Mouse (Mus musculus): Measurements from ENCODE around the gene Mindy4.

Mindy4 gene

GRCm38 (mm10) chr6:55295325-55295724, 92.1 kb downstream of the Mindy4 start:
- ATAC-seq (ENCODE audit: insufficient number of reproducible peaks, low FRiP score, low TSS enrichment) = no peak

GRCm38 (mm10) chr6:55299482-55299881, 96.3 kb downstream of the Mindy4 start:
- no peak for ATAC-seq (ENCODE audit: insufficient number of reproducible peaks, low FRiP score, low TSS enrichment)

- ATAC-seq (ENCODE audit: insufficient number of reproducible peaks, low FRiP score, low TSS enrichment) = no peak
These were observed 96.7 kb downstream of the Mindy4 start for GRCm38 (mm10) chr6:55299917-55300316.

GRCm38 (mm10) chr6:55300704-55301103, 97.5 kb downstream of the Mindy4 start:
- no peak for ATAC-seq (ENCODE audit: insufficient number of reproducible peaks, low FRiP score, low TSS enrichment)

GRCm38 (mm10) chr6:55310179-55310578, 107.0 kb downstream of the Mindy4 start:
- ATAC-seq (ENCODE audit: insufficient number of reproducible peaks, low FRiP score, low TSS enrichment) = no peak

GRCm38 (mm10) chr6:55311962-55312361, 108.8 kb downstream of the Mindy4 start:
- ATAC-seq (ENCODE audit: insufficient number of reproducible peaks, low FRiP score, low TSS enrichment) = no peak

GRCm38 (mm10) chr6:55313893-55314292, 110.7 kb downstream of the Mindy4 start:
- ATAC-seq (ENCODE audit: insufficient number of reproducible peaks, low FRiP score, low TSS enrichment) = no peak

- no peak for ATAC-seq (ENCODE audit: insufficient number of reproducible peaks, low FRiP score, low TSS enrichment)
These were observed 111.4 kb downstream of the Mindy4 start for GRCm38 (mm10) chr6:55314628-55315027.

GRCm38 (mm10) chr6:55318597-55318996, 115.4 kb downstream of the Mindy4 start:
- no peak for ATAC-seq (ENCODE audit: insufficient number of reproducible peaks, low FRiP score, low TSS enrichment)

- ATAC-seq (ENCODE audit: insufficient number of reproducible peaks, low FRiP score, low TSS enrichment) = no peak
These were observed 116.7 kb downstream of the Mindy4 start for GRCm38 (mm10) chr6:55319585-55320551.

GRCm38 (mm10) chr6:55320894-55321293, 117.7 kb downstream of the Mindy4 start:
- ATAC-seq (ENCODE audit: insufficient number of reproducible peaks, low FRiP score, low TSS enrichment) = no peak

- ATAC-seq (ENCODE audit: insufficient number of reproducible peaks, low FRiP score, low TSS enrichment) = no peak
These were observed 118.3 kb downstream of the Mindy4 start for GRCm38 (mm10) chr6:55321518-55321917.

GRCm38 (mm10) chr6:55322980-55323379, 119.8 kb downstream of the Mindy4 start:
- ATAC-seq (ENCODE audit: insufficient number of reproducible peaks, low FRiP score, low TSS enrichment) = no peak

- ATAC-seq (ENCODE audit: insufficient number of reproducible peaks, low FRiP score, low TSS enrichment) = no peak
These were observed 120.9 kb downstream of the Mindy4 start for GRCm38 (mm10) chr6:55323908-55324634.

GRCm38 (mm10) chr6:55324785-55325184, 121.6 kb downstream of the Mindy4 start:
- ATAC-seq (ENCODE audit: insufficient number of reproducible peaks, low FRiP score, low TSS enrichment) = no peak

- ATAC-seq (ENCODE audit: insufficient number of reproducible peaks, low FRiP score, low TSS enrichment) = no peak
These were observed 123.1 kb downstream of the Mindy4 start for GRCm38 (mm10) chr6:55326299-55326698.

- ATAC-seq (ENCODE audit: insufficient number of reproducible peaks, low FRiP score, low TSS enrichment) = no peak
These were observed 124.1 kb downstream of the Mindy4 start for GRCm38 (mm10) chr6:55327326-55327725.

- no peak for ATAC-seq (ENCODE audit: insufficient number of reproducible peaks, low FRiP score, low TSS enrichment)
These were observed 125.0 kb downstream of the Mindy4 start for GRCm38 (mm10) chr6:55328179-55328578.

GRCm38 (mm10) chr6:55331315-55331714, 128.1 kb downstream of the Mindy4 start:
- no peak for ATAC-seq (ENCODE audit: insufficient number of reproducible peaks, low FRiP score, low TSS enrichment)

GRCm38 (mm10) chr6:55332100-55332772, 129.1 kb downstream of the Mindy4 start:
- no peak for ATAC-seq (ENCODE audit: insufficient number of reproducible peaks, low FRiP score, low TSS enrichment)

GRCm38 (mm10) chr6:55332773-55333109, 129.6 kb downstream of the Mindy4 start:
- no peak for ATAC-seq (ENCODE audit: insufficient number of reproducible peaks, low FRiP score, low TSS enrichment)

Measured in cerebellum, adult (tissue).